In the genomic region with DNA sequence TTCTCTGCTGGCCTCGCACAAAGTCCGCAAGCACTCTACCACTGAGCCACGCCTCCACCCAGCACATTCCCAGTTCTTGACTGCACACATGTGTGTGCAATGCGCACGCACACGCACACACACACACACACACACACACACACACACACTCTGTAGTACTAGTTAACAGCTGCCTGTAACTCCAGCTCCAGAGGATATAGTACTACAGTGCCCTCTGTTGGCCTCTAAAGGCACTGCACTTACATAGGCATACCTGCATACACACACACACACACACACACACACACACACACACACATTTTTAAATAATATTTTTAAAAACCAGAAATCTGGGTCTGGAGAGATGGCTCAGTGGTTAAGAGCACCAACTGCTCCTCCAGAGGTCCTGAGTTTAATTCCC, we compare ENCODE assay signal across 1 mouse cellular context.
A peak's percentile ranks its signal among the peaks of the same experiment; 100 is the strongest.
TF ChIP-seq lines count a peak whose summit lies in the region.

No protein-coding gene starts in this region.

TF ChIP-seq in MEL, 35 proteins besides CTCF, POLR2A, EP300 and RAD21:
- TF ChIP-seq GABPA (IDR thresholded peaks at IDR 0.05; ENCODE audit: low read depth, low read length) = no peak
- no peak for TF ChIP-seq GATA1 (IDR thresholded peaks at IDR 0.05; ENCODE audit: low read depth, low read length)
- TF ChIP-seq ZKSCAN1 (IDR thresholded peaks at IDR 0.05; ENCODE audit: low read depth, low read length) = no peak
- no peak for TF ChIP-seq MYC (IDR thresholded peaks at IDR 0.05; ENCODE audit: low read depth, low read length)
- no peak for TF ChIP-seq POLR2AphosphoS2 (IDR thresholded peaks at IDR 0.05; ENCODE audit: low read length)
- peak; percentile 17; the same call in 1 of the 2 replicates for TF ChIP-seq SMC3 (IDR thresholded peaks at IDR 0.05; ENCODE audit: low read depth, low read length)
